Mouse (Mus musculus) CD4-positive, CD25-positive, alpha-beta regulatory T cell, adult 4 months (primary cell): ENCODE results near the gene Farp1. TPM values are rescaled to one million over a fixed set of nuclear protein-coding genes. Genes with fewer than 3 reads are reported as not detected.
"Not testable (repeated sequence)": the region's sequence is repeated elsewhere in the genome, so short reads cannot be mapped to it uniquely, and the experiment has no call there.

ENCODE experiments used
- ATAC-seq: one replicate; pipeline ENCODE4 v1.8.0; 2017
- polyA plus RNA-seq, 2 experiments: library from polyadenylated mRNA; unstranded; fragments of 100-300 nt; shearing (Covaris generic); gene quantifications; one replicate each; pipeline ENCODE4 v1.2.1; 2017

Farp1 gene
- polyA plus RNA-seq, 2 experiments from 2014 or later, result 3.0 to 3.5 TPM

DNA sequence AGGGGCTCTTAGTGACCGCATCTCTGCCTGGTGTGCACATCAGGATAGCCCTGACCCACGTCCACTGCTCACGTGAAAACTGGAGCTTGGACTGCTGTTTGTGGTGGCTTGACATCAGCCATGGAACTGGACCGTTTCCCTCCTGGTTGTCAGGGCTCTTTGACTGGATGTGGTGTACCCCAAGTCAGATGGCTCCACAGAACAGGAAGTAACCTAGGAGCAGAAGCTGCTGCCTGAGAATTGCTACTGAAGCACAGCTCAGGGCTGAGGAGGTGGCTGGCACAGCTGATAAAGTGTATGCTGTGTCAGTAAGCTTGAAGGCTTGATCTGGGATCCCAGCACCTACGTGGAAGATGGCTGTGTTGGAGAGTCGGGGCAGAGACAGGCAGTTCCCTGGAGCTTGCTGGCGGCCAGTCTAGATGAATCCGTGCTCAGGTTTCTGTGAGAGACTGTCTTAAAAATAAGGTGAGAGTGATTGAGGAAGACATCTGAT lies 151.4 kb downstream of the Farp1 start:
- ATAC-seq, result no peak

DNA sequence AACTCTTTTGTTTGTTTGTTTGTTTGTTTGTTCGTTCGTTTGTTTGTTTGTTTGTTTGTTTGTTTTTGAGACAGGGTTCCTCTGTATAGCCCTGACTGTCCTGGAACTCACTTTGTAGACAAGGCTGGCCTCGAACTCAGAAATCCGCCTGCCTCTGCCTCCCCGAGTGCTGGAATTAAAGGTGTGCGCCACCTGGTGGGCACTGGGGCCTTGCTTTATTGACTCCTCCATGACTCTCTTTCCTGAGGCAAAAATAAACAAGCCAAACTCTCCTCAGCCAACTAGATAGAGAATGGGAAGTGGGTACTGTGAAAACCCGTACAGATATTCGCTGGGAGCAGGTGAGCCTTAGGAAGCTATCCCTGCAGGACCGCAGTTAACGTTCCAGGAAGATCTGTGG lies 154.8 kb downstream of the Farp1 start:
- ATAC-seq, result not testable (repeated sequence)

DNA sequence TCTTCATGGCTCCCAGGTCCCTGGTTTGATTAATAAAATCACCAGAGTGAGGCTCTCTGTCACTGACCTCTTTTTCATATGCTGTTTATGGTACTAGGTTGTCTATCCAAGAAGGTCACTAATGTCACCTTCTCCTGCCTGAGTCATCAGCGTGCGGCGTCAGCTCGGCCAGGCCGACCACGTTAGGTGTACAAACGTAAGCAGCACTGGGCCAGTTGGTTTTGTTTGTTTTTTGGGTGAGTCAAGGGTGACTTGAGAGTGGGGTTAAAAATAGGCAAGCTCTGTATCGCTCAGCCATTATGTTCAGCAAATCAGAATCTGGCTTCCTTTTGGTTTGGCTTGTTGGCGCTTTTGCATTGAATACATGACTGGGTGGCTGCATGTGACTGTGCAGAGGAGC lies 155.4 kb downstream of the Farp1 start:
- no peak for ATAC-seq

DNA sequence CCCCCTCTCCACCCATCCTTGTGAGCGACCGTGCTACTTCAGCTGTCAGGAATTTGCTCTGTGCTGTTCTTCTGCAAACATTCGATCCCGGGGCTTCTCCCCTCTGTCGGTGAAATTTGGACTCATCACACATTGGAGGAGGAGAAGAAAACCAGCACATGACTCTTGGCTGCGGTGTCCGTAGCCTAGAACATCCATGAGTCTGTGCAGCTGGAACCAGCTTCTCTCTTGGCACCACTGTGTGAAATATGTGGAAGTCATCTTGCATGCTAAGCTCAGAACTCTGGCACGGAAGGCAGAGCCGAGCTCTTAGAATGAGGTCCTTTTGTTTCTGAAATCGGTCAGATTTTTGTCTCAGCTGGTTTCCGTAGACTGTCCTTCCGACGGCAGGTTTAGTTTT lies 156.7 kb downstream of the Farp1 start:
- ATAC-seq, result no peak

DNA sequence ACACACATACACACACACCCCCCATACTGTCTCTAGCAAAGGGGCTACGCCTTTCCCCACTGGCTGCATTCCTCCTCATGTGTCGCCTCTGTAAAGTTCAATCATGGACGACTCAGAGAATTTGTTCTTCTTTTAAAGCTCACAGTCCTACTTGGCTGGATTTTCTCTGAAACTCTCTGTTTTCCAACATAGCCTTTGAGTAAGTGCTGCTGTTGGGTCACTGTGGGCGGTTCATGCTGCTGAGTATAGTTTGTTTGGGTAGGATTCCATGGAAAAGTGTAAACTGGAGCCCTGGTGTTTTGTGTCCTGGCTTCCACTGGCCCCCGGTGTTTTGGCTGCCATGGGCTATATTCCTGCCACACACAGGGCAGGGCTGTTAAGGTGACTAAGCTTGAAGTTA lies 157.4 kb downstream of the Farp1 start:
- ATAC-seq, result no peak

DNA sequence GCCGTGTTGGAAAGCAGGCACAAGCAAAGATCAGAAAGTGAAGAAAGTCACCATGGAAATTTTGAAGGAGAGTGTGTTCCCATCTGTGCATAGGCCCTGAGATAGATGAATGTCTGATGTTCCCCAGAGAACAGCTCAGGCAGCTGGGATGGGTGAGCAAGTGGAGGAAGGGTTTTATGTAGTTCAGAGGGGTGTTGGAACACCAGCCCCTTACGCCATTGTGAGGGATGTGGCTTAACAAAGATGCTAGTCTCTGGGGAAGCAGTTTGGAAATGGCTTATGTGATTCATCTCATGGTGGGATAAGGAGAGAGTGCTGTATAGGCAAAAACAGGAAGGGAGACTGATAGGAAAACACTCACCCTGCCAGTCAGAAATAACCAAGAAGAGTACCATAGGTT lies 159.0 kb downstream of the Farp1 start:
- no peak for ATAC-seq

DNA sequence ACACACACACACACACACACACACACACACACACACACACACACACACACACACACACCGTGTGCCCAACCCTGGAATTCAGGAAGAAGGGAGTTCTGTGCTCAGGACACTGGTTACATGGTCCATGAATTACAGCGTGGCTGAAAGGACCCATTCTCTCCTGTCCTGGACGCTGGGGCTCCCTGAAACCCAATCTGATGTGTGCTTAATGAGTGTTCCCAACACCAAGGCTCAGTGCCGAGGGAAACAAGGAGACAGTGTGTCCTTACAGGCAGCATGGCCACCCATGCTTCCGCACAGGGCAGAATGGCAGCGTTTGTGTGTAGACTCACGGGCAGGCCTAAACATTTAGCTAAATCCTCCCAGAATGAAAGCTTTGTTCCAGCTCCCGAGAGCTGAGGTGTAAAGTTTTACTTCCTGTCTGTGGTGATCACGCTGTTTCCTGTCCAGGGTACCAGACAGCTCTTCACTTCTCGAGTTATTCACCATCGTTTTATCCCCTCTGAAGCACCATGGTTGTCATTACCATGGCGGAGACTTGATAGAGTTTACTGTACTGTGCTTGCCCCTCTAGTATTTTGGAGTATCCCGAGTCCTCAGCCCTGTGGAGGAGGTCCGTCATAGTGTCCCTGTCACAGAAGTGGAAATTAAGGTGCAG lies 164.0 kb downstream of the Farp1 start:
- ATAC-seq, result no peak

DNA sequence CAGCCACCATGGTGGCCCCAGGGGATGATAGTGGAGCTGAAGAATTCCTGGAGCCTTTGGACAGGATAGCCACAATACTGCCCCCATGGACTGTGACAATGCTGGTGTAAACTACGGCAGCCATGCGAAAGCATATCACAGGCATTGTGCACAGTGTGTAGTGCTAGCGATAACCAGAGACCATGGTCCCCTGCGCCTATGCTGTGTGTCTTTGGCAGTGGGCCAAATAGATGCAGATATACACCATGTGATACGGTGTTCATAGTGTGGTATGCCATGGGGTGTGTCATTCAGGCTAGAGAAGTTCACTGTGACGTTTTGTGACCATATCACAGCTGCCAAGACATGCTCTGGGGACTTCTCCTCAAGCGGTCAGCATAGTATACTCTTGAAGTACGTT lies 164.8 kb downstream of the Farp1 start:
- ATAC-seq, result no peak

DNA sequence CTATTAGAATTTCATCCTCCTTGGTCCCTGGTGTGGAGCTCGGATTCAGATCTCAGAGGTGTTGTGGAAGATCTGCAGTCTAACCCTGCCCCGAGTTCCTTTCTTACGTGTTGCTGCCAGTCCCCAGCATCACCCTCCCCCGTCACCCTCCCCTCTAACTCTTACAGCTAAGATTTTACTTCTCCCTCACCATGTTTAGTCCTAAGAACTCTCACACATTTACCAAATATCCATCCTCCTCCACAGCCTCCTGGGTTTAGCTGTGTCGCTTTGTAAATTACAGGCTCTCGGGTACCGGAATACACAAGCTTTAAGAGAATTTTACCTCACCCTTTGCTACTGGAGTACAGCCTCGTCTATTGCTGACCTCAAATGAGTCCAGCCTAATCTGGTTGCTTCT lies 165.4 kb downstream of the Farp1 start:
- ATAC-seq, result no peak

DNA sequence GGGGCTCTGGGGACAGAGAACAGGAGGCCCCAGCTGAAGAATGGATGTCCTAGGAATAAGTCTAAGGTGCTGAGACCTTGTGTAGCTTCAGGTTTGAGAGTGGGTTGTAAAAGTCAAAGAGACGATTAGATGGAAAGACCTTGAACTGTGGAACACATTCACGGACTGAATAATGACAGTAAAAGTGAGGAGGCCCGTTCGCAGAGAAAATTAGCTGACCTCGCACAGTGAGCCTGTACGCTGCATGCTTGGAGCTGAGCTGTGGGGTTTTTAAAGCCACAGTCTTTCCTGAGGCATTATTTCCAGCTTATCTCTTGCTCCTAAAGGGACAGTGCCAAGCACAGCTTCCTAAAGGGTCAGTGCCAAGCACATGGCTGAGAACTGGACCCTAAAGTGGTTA lies 166.2 kb downstream of the Farp1 start:
- no peak for ATAC-seq

DNA sequence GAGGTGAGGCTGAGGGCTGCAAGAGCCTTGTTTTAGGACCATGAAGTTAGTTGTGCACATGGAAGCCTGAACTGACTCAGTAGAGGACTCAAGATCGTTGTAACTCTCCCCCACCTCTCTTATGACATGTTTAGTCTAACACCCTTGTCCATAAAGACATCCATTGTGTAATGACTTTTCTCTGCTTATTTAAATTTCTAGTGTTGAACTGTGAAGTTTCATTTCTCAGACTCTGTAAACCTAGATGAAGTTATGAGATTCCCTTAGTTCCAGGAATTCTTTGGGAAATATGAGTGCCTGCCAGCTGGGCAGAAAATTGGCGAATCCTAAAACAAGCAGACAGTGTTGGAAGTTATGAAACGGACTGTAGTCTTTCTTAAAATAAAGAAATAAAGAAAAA lies 170.5 kb downstream of the Farp1 start:
- no peak for ATAC-seq

DNA sequence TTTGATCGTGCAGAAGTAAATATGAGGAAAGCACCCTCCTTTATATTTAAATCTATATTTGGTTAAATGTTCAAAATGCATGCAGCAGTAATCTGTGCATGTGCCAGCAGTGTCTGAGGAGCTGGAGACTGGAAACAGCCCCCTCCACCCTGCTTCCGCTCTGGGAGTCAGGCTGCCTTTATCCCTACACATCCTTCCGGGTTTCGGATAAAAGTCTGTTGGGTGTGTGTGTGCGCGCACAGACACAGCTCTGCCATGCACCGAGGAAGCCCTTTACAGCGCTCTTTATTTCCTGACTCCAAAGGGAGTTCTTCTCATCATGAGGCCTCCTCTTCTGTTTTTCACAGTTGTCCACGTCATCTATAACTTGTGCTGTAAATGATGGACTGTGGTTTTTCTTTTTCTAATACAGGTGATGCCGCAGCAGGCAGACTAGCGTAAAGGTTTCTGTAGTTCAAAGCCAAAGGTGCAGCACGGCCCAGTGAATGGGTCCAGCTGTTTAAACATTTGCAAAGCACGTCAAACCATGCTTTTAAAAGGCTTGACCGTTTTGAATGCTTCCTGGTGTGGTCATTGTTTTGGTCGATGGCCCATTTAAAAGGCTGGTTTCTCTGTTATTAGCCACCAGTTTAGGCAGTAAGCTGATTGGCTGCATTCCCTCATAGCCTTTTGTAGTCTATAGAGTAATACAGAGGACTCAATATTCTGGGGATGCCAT lies 172.6 kb downstream of the Farp1 start:
- no peak for ATAC-seq

DNA sequence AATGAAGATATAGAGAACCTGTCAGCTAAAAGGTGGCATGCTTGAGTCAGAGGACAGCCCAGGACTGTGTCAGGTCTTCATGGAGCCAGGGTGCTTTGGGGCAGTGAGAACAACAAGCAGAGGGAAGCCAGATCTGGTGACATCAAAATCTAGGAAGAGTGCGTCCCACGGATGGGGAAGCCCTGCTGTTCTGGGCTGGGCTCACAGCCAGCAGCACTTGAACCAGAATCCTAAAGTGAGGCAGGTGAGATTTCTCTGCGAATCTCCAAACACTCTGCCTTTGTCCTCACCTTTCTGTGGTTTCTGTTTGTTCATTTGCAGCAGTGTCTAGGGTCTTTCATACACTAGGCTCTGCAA lies 173.1 kb downstream of the Farp1 start:
- ATAC-seq, result no peak

DNA sequence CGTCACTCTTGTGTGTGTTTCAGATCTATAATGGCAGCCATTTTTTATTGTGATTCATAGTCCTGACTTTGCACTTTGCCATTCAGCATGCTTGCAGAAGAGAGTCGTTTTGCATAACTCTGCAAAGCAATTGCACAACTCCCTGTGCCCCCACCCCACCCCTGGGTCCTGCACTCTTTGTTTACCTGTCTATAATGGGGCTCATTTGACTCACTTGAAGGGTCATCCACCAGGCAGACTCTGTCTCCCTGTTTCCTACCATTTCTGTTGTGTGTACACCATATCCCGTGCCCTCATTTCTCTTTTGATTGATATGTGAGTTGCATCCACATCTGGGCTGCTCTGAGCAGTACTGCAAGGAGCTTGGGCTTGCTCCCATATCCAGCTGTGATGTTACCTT lies 175.3 kb downstream of the Farp1 start:
- no peak for ATAC-seq

DNA sequence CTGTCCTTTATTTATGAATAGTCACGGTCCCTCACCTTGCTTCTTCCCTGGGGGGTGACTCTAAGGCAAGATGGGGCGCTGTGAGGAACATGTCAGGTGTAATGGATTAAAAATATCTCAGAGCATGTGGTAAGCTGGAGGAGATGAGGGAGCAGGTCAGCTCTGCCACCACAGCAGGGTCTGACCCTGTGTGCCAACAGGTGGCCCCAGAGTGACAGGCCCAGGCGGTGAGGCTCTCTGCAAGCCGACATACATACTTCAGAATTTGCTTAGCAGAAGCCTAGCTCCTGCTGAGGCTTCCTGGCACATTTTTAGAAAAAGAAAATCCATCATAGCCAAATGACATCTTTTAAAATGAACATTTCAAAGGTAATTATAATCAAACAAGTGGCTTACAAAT lies 178.7 kb downstream of the Farp1 start:
- no peak for ATAC-seq

DNA sequence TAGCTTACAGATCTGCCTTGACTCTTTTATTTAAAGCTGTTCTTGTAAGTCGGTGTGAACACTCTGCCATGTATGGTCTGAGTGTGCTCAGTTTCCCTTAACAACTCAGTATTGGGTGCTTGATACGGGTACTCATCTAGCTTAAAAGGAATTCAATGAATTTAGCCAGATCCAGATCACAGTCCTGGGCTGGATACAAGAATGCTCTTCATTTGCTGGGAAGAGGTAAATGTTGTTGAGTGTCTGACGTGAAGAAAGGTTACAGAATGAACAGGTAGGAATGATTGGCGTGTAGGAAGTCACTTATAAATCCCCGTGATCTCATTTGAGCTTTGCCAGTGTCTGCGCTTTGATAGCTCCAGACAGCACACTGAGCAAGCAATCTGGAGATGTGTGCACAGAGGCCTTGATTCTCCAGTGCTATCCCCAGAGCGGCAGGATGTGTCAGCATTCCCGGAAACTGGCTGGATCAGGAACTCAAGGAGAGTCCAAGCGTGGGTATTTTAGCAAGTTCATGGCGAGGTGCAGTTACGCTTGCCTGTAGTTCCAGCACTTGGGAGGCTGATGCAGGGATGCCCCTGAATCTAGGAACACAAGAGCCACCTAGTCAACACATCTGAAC lies 179.7 kb downstream of the Farp1 start:
- ATAC-seq, result no peak

DNA sequence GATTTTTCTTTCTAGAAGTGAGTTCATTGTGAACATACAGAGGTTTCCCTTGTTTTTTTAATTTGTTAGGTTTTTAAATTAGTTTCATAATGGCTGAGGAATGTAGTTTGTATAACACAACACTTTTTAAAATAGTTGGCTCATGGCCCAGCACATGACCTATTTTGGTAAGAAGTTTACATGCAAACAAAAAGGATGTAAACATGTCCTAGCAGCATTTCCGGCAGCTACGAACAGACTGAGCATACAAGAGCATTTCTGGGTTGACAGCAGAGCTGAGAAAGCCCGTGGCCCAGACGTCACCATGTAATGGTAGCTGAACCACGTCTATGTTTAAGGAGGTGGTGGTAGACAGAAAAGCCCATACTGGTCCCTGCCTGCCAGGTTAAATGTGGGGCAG lies 180.8 kb downstream of the Farp1 start:
- ATAC-seq, result no peak

DNA sequence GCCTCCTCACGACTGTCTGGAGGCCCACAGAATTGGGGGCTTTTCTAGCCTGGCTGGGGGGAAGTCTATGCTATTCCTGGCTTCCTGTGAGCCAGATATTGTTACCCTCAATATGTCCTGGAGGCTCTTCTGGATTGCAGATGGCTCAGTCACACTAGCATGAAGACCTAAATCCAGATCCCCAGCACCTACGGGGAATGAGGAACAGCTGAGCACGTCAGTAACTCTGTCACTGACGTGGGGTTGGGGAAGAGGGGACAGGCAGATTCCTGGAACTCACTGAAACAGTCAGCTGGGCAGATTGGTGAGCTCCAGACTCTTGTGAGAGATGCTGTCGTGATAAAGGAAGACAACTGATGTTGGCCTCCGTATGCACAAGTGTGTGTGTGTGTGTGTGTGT lies 181.7 kb downstream of the Farp1 start:
- no peak for ATAC-seq

DNA sequence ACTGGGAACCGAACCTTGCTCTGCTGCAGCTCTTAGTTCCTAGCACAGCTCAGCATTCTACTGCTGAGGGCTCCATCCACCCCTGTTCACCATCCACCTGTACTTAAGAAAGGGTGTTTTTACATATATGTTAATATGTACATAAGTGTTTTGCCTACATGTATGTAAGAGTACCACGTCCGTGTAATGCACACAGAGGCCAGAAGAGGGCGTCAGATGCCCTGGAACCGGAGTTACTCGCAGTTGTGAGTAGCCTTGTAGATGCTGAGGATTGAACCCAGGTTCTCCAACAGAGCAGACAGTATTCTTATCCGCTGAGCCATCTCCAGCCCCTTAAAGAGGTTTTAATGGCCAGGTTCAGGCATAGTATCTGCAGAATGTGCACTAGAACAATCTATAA lies 183.6 kb downstream of the Farp1 start:
- no peak for ATAC-seq

DNA sequence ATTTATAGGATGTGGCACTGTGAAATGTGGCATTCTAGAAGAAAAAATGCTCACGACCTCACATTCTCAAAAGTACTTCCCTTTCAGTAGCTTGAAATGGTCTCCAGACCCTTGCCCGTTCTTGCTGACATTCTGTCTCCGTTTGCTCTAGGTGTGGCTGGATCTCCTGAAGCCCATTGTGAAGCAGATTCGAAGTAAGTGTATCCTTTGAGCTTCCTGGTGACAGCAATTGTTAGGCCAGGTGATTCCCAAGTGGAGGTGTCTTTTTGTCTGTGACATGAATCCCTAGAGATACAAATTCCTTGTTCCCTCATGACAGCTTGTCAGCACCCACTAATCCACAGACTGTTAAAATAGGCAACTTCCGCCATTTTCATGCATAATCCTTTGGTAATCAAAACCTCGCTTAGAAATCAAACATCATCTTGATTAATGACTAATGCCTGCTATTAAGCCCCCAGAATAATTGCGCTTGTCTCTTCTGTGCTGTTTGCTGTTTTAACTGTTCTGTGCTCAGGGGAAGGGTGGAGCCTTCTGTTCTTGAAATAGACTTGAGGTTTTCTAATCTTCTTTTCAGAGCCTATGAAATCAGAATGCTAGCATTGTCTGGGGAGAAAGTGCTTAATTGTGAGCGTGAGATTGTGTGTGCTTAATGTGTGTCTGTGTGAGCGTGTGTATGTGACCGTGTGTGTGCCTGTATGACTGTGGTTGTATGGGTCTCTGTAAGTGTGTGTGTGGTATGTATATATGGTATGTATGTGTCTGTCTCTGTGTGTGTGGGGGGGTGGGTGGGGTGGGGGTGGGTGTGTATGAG lies 184.4 kb downstream of the Farp1 start:
- ATAC-seq, result no peak

DNA sequence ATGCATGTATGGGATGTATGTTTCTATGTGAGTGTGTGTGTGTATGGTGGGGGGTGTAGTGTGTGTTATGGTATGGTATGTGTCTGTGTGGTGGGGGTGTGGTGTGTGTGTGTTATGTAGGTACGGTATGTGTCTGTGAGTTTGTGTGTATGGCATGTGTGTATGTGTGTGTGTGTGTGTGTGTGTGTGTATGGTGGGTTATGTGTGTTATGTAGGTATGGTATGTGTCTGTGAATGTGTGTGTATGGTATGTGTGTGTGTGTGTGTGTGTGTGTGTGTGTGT lies 185.0 kb downstream of the Farp1 start:
- no peak for ATAC-seq

DNA sequence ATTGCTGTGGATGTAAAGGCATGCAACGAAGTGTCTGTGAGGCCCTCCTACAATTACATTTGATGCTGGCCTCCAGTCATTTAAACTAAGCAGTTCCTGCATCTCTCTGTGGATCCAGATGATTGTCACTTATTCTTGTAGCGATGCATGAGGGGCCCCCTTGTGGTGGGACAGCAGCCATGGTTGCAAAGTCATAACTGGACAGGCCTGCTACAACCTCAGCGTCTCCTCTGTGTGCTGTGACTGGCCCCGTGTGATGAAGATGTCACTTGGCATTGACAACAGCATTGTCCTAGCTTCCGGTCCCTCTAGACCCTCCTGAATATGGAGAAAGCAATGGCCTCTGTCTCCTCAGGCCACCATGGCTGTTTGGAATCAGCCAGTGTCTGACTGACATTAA lies 185.7 kb downstream of the Farp1 start:
- no peak for ATAC-seq

DNA sequence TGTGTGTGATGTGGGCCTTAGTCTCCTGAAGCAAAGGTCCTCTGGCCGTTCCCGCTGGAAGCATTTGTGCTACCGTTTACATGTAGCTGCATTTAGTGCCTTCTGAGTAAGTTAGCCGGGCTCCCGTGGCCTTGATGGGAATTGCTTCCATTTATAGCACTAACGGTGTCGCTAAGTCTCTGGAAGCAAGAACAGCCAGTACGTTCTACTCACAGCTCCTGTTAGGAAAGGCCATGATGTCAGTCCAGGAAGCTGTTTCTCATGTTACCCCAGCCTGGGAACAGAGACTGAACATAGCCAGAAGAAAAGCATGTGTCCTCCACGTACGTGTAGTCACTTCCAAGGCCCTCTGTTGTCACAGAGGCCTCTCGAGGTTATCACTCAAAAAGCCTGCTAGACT lies 190.8 kb downstream of the Farp1 start:
- ATAC-seq, result no peak
